Mouse (Mus musculus) kidney, adult 10 weeks (tissue): ENCODE results near the gene Gsdmc3. TPM values are rescaled to one million over a fixed set of nuclear protein-coding genes. Genes with fewer than 3 reads are reported as not detected.

Source experiments
- polyA plus RNA-seq: library from polyadenylated mRNA; stranded (reverse); fragments of 350-450 nt; fragmentation: Illumina TruSeq; extraction: RNeasy Lipid Tissue Mini Kit (QIAGEN cat#74804); gene quantifications from one replicate; pipeline ENCODE4 v1.2.3, GENCODE M21; 2014; ENCODE audit warnings: low read depth, low replicate concordance

Gene Gsdmc3
- polyA plus RNA-seq = 5.0 TPM

DNA sequence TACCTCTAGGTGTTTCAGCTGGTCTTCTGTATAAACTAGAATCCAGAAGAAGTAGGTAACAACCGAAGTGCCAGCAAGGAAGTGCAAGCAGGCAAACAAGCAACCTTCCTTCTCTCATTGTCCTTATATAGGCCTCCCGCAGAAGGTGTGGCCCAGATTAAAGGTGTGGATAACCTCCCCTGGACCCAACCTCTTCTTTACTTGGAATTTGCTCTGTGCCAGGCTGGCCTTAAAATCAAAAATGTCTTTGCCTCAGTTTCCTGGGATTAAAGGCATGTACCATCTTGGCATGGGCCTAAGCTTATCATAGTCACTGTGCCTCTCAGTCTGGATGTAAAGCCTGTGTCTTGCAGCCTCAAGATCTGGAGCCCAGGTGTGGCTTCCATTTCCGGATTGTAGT, at the start of gene Gsdmc3:
Gene Gsdmc3 (minus strand): TSS at position 101 of the 400 bp plus-strand sequence.

DNA sequence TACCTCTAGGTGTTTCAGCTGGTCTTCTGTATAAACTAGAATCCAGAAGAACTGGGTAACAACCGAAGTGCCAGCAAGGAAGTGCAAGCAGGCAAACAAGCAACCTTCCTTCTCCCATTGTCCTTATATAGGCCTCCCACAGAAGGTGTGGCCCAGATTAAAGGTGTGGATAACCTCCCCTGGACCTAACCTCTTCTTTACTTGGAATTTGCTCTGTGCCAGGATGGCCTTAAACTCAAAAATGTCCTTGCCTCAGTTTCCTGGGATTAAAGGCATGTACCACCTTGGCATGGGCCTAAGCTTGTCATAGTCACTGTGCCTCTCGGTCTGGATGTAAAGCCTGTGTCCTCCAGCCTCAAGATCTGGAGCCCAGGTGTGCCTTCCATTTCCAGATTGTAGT, 33.8 kb upstream of the Gsdmc3 start, which contains the start of gene Gsdmc4:
Gene Gsdmc4 (minus strand): TSS at position 101 of the 400 bp plus-strand sequence.

Other genes starting within 250 kb of the Gsdmc3 start
- gene Gsdmc2, start 33.4 kb downstream of the Gsdmc3 start, polyA plus RNA-seq = 9.0 TPM
- 0.24 TPM for gene Gsdmc4, start 33.7 kb upstream of the Gsdmc3 start, polyA plus RNA-seq
- 59.3 TPM for gene Fam49b, start 181.9 kb upstream of the Gsdmc3 start, polyA plus RNA-seq